Mouse (Mus musculus) pancreas, adult 10 weeks (tissue): Measurements from ENCODE around the gene Gm10720. TPM values are rescaled to one million over a fixed set of nuclear protein-coding genes. Genes with fewer than 3 reads are reported as not detected.

Experiments
- polyA plus RNA-seq: library from polyadenylated mRNA; stranded (reverse); fragments of 350-450 nt; fragmentation: Illumina TruSeq; extraction: RNeasy Lipid Tissue Mini Kit (QIAGEN cat#74804); gene quantifications from one replicate; pipeline ENCODE4 v1.2.3, GENCODE M21; 2015; ENCODE audit warnings: low read depth, low replicate concordance; ENCODE audit not compliant: insufficient read depth

Gene Gm10720
- polyA plus RNA-seq = not detected

GRCm38 (mm10) chr9:3015354-3015753 is at the start of gene Gm10720:
Gene Gm10720 (plus strand): TSS chr9:3015654.

DNA sequence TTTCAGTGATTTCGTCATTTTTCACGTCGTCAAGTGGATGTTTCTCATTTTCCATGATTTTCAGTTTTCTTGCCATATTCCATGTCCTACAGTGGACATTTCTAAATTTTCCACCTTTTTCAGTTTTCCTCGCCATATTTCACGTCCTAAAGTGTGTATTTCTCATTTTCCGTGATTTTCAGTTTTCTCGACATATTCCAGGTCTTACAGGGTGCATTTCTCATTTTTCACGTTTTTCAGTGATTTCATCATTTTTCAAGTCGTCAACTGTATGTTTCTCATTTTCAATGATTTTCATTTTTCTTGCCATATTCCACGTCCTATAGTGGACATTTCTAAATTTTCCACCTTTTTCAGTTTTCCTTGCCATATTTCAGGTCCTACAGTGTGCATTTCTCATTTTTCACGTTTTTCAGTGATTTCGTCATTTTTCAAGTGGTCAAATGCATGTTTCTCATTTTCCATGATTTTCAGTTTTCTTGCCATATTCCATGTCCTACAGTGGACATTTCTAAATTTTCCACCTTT is 14.9 kb upstream of the Gm10720 start, which contains the start of gene Gm10722:
TSS of gene Gm10722 (plus strand) at position 478 of the 528 bp plus-strand sequence.

GRCm38 (mm10) chr9:3002794-3003396 is 12.6 kb upstream of the Gm10720 start, which contains the start of gene Gm11168:
Gene Gm11168 (plus strand): TSS chr9:3003346.

GRCm38 (mm10) chr9:3012733-3013279 is 2.6 kb upstream of the Gm10720 start, which contains the start of gene Gm10721:
Gene Gm10721 (plus strand): TSS chr9:3013140.

GRCm38 (mm10) chr9:3017108-3017507 is 1.7 kb downstream of the Gm10720 start, which contains the start of gene Gm10719:
Gene Gm10719 (plus strand): TSS chr9:3017408.

DNA sequence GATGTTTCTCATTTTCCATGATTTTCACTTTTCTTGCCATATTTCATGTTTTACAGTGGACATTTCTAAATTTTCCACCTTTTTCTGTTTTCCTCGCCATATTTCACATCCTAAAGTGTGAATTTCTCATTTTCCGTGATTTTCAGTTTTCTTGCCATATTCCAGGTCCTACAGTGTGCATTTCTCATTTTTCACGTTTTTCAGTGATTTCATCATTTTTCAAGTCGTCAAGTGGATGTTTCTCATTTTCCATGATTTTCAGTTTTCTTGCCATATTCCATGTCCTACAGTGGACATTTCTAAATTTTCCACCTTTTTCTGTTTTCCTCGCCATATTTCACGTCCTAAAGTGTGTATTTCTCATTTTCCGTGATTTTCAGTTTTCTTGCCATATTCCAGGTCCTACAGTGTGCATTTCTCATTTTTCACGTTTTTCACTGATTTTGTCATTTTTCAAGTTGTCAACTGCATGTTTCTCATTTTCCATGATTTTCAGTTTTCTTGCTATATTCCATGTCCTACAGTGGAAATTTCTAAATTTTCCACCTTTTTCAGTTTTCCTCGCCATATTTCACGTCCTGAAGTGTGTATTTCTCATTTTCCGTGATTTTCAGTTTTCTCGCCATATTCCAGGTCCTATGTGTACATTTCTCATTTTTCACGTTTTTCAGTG is 8.0 kb downstream of the Gm10720 start, which contains the start of gene Gm10718:
TSS of gene Gm10718 (plus strand) at position 236 of the 673 bp plus-strand sequence.

DNA sequence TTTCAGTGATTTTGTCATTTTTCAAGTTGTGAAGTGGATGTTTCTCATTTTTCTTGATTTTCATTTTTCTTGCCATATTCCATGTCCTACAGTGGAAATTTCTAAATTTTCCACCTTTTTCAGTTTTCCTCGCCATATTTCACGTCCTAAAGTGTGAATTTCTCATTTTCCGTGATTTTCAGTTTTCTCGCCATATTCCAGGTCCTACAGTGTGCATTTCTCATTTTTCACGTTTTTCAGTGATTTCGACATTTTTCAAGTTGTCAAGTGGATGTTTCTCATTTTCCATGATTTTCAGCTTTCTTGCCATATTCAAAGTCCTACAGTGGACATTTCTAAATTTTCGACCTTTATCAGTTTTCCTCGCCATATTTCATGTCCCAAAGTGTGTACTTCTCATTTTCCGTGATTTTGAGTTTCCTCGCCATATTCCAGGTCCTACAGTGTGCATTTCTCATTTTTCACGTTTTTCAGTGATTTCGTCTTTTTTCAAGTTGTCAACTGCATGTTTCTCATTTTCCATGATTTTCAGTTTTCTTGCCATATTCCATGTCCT is 9.5 kb downstream of the Gm10720 start, which contains the start of gene Gm10717:
TSS of gene Gm10717 (plus strand) at position 506 of the 556 bp plus-strand sequence.

DNA sequence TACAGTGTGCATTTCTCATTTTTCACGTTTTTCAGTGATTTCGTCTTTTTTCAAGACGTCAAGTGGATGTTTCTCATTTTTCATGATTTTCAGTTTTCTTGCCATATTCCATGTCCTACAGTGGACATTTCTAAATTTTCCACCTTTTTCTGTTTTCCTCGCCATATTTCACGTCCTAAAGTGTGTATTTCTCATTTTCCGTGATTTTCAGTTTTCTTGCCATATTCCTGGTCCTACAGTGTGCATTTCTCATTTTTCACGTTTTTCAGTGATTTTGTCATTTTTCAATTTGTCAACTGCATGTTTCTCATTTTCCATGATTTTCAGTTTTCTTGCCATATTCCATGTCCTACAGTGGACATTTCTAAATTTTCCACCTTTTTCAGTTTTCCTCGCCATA is 18.8 kb downstream of the Gm10720 start, which contains the start of gene Gm17535:
TSS of gene Gm17535 (plus strand) at position 301 of the 400 bp plus-strand sequence.

DNA sequence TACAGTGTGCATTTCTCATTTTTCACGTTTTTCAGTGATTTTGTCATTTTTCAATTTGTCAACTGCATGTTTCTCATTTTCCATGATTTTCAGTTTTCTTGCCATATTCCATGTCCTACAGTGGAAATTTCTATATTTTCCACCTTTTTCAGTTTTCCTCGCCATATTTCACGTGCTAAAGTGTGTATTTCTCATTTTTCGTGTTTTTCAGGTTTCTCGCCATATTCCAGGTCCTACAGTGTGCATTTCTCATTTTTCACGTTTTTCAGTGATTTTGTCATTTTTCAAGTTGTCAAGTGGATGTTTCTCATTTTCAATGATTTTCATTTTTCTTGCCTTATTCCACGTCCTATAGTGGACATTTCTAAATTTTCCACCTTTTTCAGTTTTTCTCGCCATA is 21.1 kb downstream of the Gm10720 start, which contains the start of gene Gm10715:
TSS of gene Gm10715 (plus strand) at position 301 of the 400 bp plus-strand sequence.

Other genes with a start within 250 kb of the Gm10720 start
- not detected for gene Gm10722, start 14.7 kb upstream of the Gm10720 start, polyA plus RNA-seq
- not detected for gene Gm11168, start 12.3 kb upstream of the Gm10720 start, polyA plus RNA-seq
- not detected for gene Gm10721, start 2.5 kb upstream of the Gm10720 start, polyA plus RNA-seq
- gene Gm10719, start 1.8 kb downstream of the Gm10720 start, polyA plus RNA-seq = not detected
- gene Gm10718, start 7.9 kb downstream of the Gm10720 start, polyA plus RNA-seq = not detected
- gene Gm10717, start 9.8 kb downstream of the Gm10720 start, polyA plus RNA-seq = not detected
- gene Gm17535, start 18.9 kb downstream of the Gm10720 start, polyA plus RNA-seq = not detected
- not detected for gene Gm10715, start 21.2 kb downstream of the Gm10720 start, polyA plus RNA-seq